Mouse (Mus musculus) spleen, postnatal 36 days (tissue): Measurements from ENCODE around the gene Hacl1.

Source experiments
- DNase-seq, 2 experiments: peaks; one replicate each; pipeline ENCODE4 v3.0.0; 2022; ENCODE audit warnings: low spot score in 2 of 2, mixed read lengths in 1 of 2

Hacl1 gene

DNA sequence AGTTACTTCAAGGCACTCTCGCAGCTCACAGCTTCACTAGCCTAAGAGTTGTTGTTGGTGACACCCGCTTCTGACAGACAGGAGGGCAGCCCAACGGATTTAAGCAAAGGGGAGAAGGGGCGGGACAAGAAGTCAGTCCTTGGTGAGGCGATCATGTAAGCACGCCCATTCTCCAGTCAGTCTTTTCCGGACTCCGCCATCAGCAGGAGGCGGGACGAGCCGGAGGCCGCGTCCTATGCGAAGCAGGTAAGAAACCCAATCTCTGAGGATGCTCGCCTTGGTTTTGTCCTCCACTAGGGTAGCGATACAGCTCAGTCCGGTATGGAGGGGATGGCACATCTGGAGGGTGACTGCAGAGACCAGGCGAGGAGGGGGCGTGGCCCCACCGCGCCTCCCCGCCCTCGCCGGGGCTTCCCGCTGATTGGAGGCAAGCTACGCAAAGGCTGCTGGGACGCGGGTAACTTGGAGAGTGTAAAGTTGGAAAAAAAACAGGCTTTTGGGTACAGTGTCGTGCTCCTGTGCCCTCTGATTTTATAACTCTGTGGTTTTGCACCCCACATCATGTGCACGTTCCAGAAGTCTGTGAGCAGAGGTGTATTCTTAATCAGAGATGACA lies at the start of gene Hacl1, which contains the start of gene Btd:
Gene Hacl1 (minus strand): TSS at position 397 of the 616 bp plus-strand sequence.
Gene Btd (plus strand): TSS at position 139 of the 616 bp plus-strand sequence.
- DNase-seq: peak; percentile 92 to 94

- DNase-seq: no peak
Observed at GRCm38 (mm10) chr14:31686231-31686630, 45.1 kb upstream of the Hacl1 start.

DNA sequence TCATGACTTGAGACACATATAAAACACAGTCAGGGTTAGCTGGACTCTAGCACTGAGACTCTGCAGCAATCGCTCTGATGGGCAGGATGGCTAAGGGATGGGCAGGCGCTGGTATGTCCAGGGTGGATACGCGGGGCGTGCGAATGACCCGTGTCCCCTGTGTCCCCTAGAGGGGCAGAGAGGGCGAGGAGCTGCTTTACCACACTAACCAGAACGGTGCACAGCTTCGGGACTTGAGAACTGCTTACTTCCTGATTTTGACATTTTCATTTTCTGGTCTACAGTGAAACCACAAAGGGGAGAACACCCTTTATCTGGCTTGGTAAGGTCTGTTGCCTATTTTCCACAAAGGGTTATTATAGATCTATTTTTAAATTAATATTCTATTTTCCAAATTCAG lies 44.6 kb upstream of the Hacl1 start:
- DNase-seq: peak; percentile 73 to 80

GRCm38 (mm10) chr14:31684343-31685040 lies 43.4 kb upstream of the Hacl1 start:
- no peak for DNase-seq

- DNase-seq: no peak
Observed at GRCm38 (mm10) chr14:31683610-31684009, 42.5 kb upstream of the Hacl1 start.

DNA sequence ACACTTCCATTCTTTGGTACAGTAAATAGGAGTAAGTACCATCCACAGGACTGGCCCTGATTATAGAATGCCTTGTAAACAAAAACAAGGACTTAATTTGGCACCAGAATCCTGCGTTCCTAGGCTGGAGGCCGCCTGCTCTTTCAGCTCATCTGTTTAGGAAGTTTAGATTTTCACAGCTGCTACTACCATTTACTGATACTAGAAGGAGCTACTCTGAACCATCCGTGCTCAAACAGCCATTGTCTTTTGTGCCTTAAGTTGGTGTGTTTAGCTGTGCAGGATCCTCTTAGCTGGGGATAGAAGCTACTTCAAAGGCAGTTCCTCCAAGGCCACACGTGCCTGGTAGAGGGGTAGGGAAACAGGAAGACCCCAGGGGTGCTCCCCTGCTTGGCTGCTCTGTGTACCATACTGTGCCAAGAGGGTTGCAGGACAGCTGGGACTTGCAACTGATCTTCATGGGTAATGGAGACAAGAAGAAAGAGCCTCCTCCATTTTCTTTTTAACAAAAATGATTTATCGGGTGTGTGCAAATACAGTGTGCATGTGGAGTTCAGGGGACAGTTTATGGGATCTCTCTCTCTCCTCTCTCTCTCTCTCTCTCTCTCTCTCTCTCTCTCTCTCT lies 41.0 kb upstream of the Hacl1 start:
- DNase-seq: no peak

- DNase-seq: no peak
Observed at GRCm38 (mm10) chr14:31681291-31681690, 40.2 kb upstream of the Hacl1 start.

DNA sequence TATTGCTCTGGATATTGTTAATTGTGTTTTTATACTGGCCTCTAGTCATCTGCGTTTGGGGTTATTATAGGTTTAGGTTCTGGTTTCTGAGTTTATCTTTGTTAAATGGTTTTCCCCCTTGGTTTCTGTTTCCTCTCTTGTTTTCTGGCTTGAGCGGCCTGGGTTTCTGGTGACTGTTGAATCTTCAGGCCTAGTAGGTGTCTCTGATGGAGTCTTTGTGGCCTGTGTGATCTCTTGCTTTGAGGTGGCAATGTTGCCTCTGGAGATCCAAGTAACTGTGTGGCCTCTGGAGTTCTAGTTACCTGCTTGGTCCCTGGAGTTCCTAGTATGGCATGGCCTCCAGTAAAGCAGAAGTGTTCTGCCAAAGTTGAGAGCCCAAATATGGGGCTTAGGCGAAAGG lies 39.6 kb upstream of the Hacl1 start:
- no peak for DNase-seq

DNA sequence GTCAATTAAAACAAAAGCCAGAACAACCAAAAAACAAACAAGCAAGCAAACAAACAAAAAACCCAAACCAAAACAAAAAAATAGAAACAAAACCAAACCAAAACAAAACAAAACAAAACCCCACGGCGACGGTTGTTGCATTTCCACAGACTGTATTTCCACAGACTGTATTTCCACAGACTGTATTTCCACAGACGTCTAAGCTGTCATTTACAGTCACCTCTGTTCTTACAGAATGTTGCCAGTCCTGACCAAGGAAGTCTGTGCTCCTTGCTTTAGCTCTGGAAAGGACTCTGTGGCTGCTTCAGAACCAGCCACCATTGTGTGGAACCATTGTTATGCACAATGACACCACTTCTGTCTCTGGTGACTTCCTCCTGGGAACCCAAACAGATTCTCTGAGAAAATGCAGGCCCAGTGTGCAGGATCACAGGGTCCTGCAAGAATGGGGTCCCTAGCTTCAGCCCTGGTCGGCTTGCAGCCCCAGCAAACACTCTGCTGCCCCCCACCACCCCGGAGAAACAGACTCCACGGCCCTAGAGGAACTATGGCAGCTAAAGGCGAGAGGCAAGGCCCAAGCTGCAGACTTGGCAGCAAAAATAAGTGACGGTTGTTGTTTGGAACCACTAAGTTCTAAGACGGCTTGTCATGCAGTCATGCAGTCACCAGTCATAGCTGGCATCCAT lies 30.7 kb upstream of the Hacl1 start:
- DNase-seq: no peak

GRCm38 (mm10) chr14:31669642-31670490 lies 28.8 kb upstream of the Hacl1 start:
- DNase-seq: peak; percentile 69 to 76

DNA sequence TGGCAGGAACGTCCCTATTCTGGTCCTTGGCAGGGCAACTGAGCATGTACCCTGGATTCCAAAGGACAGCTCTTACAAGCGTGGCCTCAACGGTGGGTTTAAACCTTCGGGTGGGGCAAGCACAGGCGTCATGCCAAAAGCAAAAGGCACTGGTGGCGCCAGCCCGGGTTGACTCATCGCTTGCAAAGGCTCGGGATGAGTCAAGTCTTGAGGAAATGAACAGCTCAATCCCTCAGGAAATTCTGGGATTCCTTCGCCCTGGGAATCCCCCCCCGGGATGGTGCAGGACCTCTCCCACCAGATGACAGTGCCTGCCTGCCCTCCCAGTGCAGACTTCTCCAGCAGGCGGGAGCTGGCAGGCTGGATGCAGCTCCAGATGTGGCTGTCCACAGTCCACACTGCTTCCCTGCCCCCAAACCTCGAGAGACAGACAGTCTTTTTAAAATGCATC lies 28.1 kb upstream of the Hacl1 start:
- DNase-seq: peak in 1 of 2 experiments; percentile 45

- no peak for DNase-seq
Observed at GRCm38 (mm10) chr14:31668326-31668725, 27.2 kb upstream of the Hacl1 start.

- no peak for DNase-seq
Observed at GRCm38 (mm10) chr14:31667741-31668140, 26.7 kb upstream of the Hacl1 start.

- DNase-seq: peak; percentile 57 to 61
Observed at GRCm38 (mm10) chr14:31666931-31667705, 26.0 kb upstream of the Hacl1 start.

DNA sequence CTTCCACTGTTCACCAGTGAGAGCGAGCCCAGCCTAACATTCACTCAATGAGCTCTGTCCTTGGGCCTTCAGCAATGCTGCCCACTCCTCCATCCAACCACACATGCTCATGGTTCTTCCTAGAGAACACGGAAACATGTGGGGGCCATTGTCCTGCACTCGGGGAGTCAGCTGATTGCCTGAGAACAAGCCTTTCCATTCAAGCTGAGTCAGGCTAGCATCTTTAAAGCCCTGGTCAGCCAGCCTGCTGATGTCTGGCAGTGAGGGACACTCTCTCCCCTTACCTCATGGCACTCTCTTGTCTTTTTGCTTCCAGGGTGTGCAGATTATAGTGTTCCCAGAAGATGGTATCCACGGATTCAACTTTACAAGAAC lies 24.5 kb upstream of the Hacl1 start:
- DNase-seq: no peak

GRCm38 (mm10) chr14:31664903-31665565 lies 23.9 kb upstream of the Hacl1 start:
- peak; percentile 77 to 80 for DNase-seq

DNA sequence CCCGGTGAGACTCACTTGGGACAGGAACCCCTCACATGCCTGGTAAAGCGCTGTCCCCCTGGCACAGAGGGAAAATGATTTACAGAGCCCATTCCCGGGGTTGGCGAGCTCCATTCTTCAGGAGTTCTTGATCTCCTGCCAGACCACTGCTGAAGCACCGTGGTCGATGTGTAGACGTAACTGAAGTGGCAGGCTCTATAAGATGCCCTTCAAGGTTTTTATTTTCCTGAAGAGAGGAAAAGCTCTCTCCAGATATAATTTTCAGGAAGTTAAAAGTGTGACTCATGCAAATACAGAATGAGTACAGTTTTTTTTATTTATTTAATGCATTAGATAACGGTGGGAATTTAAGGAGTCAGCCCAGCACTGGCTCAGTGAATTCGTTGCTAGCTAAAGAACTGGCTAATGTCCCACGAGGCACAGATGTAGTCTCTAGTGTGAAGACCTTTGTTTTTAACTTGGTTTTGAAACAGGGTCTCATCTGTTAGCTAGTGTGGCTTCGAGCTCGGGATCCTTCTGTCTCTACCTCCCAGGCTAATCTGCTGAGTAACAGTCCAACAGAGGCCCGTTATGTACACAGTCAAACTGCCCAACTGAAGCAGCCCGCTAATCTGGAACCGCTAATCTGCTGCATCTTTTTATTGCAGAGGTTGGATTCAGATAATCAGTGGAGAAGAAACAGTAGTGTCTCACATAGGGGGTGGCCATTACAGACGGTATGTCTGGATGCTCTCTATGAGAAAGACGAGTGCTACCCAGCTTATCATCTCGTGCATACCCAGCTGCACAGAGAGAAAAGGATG lies 23.2 kb upstream of the Hacl1 start:
- DNase-seq: no peak

- no peak for DNase-seq
Observed at GRCm38 (mm10) chr14:31663376-31664099, 22.5 kb upstream of the Hacl1 start.
